9 mouse cellular contexts compared by ENCODE assay signal in genomic region chr3:55784101-55784500, GRCm38 (mm10). TPM values are rescaled to one million over a fixed set of nuclear protein-coding genes. Genes with fewer than 3 reads are reported as not detected.
A peak's percentile ranks its signal among the peaks of the same experiment; 100 is the strongest.
DNase-seq lines count a peak whose midpoint lies in the region; ATAC-seq and TF ChIP-seq lines count a peak whose summit lies in the region.
"Had no signal": no experiment of that assay in that cellular context is flagged by ENCODE, and none has a peak within 500 bp of the region (broad histone marks: within the 10 kb centered on the region; RNA-seq: fewer than 3 reads in every experiment).

No protein-coding gene starts in this region.

- peaks cover 69% of the 10 kb centered on the region for H3K27me3 ChIP-seq in megakaryocyte, embryonic 14.5 days (replicated peaks)
- H3K27me3 ChIP-seq in liver, embryonic 16.5 days (ENCODE audit: control insufficient read depth, insufficient read depth, low read depth, low read length), result peaks cover 82% of the 10 kb centered on the region
- H3K27me3 ChIP-seq in stomach, postnatal 0 days (ENCODE audit: control insufficient read depth, insufficient read depth, low read length), result peaks cover 4% of the 10 kb centered on the region; the same call in 1 of the 2 replicates

- H3K4me2 ChIP-seq in liver, embryonic 16.5 days (ENCODE audit: low read depth, low read length), result 0 out of 2 replicates have a peak overlapping the region, but pooled peaks have one; percentile 42
- H3K4me2 ChIP-seq in stomach, postnatal 0 days (replicated peaks; ENCODE audit: low read depth), result no peak overlapping the region

- WGBS in liver, embryonic 16.5 days (ENCODE audit: insufficient replicate concordance), result 11% methylated on average over 7 of the region's 7 CpGs
- WGBS in stomach, postnatal 0 days, result 52% methylated on average over 7 of the region's 7 CpGs

- TF ChIP-seq CTCF in stomach, postnatal 0 days (IDR thresholded peaks at IDR 0.05; ENCODE audit: low read depth), result no peak

- H3K4me1 ChIP-seq in megakaryocyte, embryonic 14.5 days, result peaks cover 36% of the 10 kb centered on the region
- peaks cover 2% of the 10 kb centered on the region; the same call in 1 of the 2 replicates for H3K4me1 ChIP-seq in liver, embryonic 16.5 days (ENCODE audit: control insufficient read depth, low read depth, low read length)
- no peaks in the 10 kb centered on the region for H3K4me1 ChIP-seq in stomach, postnatal 0 days (replicated peaks; ENCODE audit: control insufficient read depth, insufficient read depth)

- no peak for TF ChIP-seq EP300 in stomach, postnatal 0 days (optimal IDR thresholded peaks at IDR 0.05)

- H3K9me3 ChIP-seq in megakaryocyte, embryonic 14.5 days, result peaks cover 20% of the 10 kb centered on the region
- H3K9me3 ChIP-seq in liver, embryonic 16.5 days (replicated peaks; ENCODE audit: control insufficient read depth, low read length), result no peaks in the 10 kb centered on the region
- no peaks in the 10 kb centered on the region for H3K9me3 ChIP-seq in stomach, postnatal 0 days (ENCODE audit: control insufficient read depth, low read length)

- no peaks in the 10 kb centered on the region for H3K36me3 ChIP-seq in megakaryocyte, embryonic 14.5 days (replicated peaks; ENCODE audit: low read length)
- no peaks in the 10 kb centered on the region for H3K36me3 ChIP-seq in liver, embryonic 16.5 days (ENCODE audit: control insufficient read depth, insufficient read depth)
- H3K36me3 ChIP-seq in stomach, postnatal 0 days (ENCODE audit: control insufficient read depth, insufficient read depth, low read length), result no peaks in the 10 kb centered on the region

- peak overlapping the region; percentile 93 for H3K4me3 ChIP-seq in megakaryocyte, embryonic 14.5 days (replicated peaks)
- H3K4me3 ChIP-seq in liver, embryonic 16.5 days (ENCODE audit: low read depth, low read length), result no peak overlapping the region
- peak overlapping the region; percentile 26 for H3K4me3 ChIP-seq in stomach, postnatal 0 days (ENCODE audit: low read depth, low read length)
- H3K4me3 ChIP-seq: myocyte had no signal

- H3K9ac ChIP-seq in liver, embryonic 16.5 days (ENCODE audit: low read depth, low read length), result no peak overlapping the region
- no peak overlapping the region for H3K9ac ChIP-seq in stomach, postnatal 0 days (ENCODE audit: low read length)

- no peak for ATAC-seq in CD4-positive, CD25-positive, alpha-beta regulatory T cell, adult 4 months
- ATAC-seq in megakaryocyte, adult 5-6 weeks (ENCODE audit: poor library complexity, severe bottlenecking), result no peak
- no peak for ATAC-seq in liver, embryonic 16.5 days (ENCODE audit: low read depth)
- no peak for ATAC-seq in stomach, postnatal 0 days (ENCODE audit: low FRiP score, low TSS enrichment)

- no peak overlapping the region for H3K27ac ChIP-seq in liver, embryonic 16.5 days (ENCODE audit: low read length)
- H3K27ac ChIP-seq in stomach, postnatal 0 days (replicated peaks), result no peak overlapping the region

- DNase-seq in CD4-positive, CD25-positive, alpha-beta regulatory T cell, adult 2 months (ENCODE audit: low read depth, low spot score), result peak; percentile 20
- DNase-seq in stomach, postnatal 0 days (ENCODE audit: low spot score), result no peak
- no peak for DNase-seq in adrenal gland, postnatal 36 days
- DNase-seq in right cerebral cortex, postnatal 25 days, result no peak

RNA-seq across cellular contexts. Expression of gene Mab21l1, which starts 1.8 kb away (rescaled TPM):
- polyA plus RNA-seq in CD4-positive, CD25-positive, alpha-beta regulatory T cell, adult 4 months (2017; shearing (Covaris generic)), result under 1 TPM in 1 of 2 experiments, not detected in 1; 0.28 TPM
- polyA plus RNA-seq in megakaryocyte, embryonic 14.5 days (2012; ENCODE audit: insufficient read depth, low replicate concordance), result not detected in 2 replicates
- total RNA-seq in megakaryocyte, adult 5-6 weeks (2015), result not detected in 2 replicates
- total RNA-seq in megakaryocyte, adult 5-6 weeks (2017), result not detected in 2 replicates
- 0.05 and 0.08 TPM in 2 replicates for polyA plus RNA-seq in liver, embryonic 16.5 days (2015; fragmentation: Nextera tagmentation; extraction: Ambion mirVana)
- 2.9 and 3.7 TPM in 2 replicates for polyA plus RNA-seq in stomach, postnatal 0 days (2015; fragmentation: Nextera tagmentation; extraction: Ambion mirVana)
- total RNA-seq in adrenal gland, postnatal 36 days (2021), result 1 to 10 TPM; 1.1 TPM
